Mouse (Mus musculus): Measurements from ENCODE around the gene Dcun1d4.

The Dcun1d4 gene

DNA sequence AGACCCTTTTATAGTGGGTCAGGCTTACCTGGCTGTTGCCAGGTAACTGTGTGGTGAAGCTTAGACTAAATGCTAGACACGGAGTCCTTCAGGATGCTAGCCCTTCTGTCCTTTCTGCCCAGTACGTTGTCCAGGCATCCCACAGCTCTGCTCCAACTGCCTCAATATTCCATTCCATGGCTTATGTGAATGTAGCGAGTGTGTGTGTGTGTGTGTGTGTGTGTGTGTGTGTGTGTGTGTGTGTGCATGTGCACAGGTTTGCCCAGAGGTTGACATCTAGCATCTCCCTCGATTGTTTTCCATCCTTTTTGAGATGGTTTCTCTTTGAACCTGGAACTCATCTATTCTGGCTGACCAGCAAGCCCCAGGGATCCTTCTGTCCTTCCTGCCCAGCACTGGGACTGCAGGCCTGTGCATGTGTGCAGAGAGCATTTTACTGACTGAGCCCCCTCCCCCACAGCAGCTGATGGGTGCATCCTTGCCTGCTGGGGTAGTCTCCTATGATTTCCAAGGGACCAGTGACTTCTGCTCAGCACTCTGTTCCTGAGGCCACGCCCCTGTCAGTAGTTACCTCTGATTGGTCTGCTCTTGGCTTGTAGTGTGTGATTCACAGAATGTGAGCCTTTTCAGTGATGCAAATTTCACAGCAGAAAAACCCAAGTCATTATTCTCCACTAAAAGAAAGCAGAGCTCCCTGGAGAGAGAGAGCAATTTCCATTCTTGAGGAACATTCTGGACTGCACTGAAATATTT, 118.3 kb downstream of the Dcun1d4 start:
- no peak for DNase-seq (ENCODE audit: low spot score)

DNA sequence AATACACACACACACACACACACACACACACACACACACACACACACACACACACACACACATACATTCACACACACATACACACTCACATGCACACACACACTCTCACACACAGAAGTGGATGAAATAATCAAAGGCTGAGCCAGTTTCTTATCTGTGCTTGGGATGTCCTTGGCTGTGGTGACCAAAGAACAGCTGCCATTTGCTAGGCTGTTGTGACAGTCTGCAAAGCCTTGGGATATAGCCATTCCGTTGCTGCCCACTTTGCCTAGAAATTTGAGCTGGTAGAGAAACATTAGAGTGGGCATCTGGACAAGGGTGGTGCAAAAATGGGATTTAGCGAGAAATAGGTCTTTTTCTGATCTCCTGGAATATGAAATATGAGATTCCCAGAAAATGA, 119.2 kb downstream of the Dcun1d4 start:
- no peak for DNase-seq (ENCODE audit: low spot score)

GRCm38 (mm10) chr5:73601361-73601763, 120.6 kb downstream of the Dcun1d4 start:
- DNase-seq (ENCODE audit: low spot score) = no peak

DNA sequence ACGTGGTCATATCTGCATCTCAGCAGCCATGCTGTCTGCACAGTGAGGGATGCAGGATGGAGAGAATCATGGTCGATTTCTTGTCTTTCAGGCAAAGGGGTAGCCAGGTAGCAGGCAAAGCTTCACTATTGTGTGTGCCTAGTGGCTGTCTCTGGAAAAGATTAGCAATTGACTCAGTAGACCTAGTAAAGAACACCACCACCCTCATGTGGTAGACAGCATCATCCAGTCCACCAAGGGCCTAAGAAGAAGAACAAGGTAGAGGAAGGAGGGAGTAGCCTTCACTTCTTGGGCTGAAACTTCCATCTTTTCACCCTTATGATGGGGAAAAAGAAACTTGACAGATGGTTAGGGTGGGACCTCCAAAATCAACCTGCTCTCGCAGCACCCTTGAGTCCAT, 122.1 kb downstream of the Dcun1d4 start:
- no peak for DNase-seq (ENCODE audit: low spot score)

GRCm38 (mm10) chr5:73604542-73604941, 123.7 kb downstream of the Dcun1d4 start:
- DNase-seq (ENCODE audit: low spot score) = no peak

- no peak for DNase-seq (ENCODE audit: low spot score)
Measured at GRCm38 (mm10) chr5:73604964-73605363, 124.2 kb downstream of the Dcun1d4 start.
